Mouse (Mus musculus) thymus, postnatal 14 days (tissue): ENCODE measurements around the gene Traf3ip1.
"Not testable (repeated sequence)": the region's sequence is repeated elsewhere in the genome, so short reads cannot be mapped to it uniquely, and the experiment has no call there.

Source experiments
- DNase-seq: peaks from one replicate; pipeline ENCODE4 v3.0.0; 2021

The Traf3ip1 gene

DNA sequence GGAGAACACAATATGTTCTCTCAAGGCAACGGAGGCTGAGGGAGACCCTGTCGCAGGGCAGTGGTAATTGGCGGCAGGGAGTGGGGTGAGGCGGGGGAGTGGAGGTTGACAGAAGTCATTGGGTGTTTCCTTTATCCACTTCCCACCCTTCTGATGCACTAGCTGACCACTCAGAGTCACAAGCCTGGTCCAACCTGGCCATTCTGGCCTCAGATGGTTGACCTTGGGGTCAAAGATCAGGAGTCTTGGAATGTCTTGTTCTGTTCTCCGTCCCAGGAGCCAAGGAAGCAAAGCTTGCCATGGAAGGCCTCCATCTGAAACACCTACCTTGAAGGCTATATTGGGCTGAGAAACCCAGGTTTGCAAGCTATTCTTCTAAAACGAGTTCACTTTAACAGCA is 28.3 kb upstream of the Traf3ip1 start:
- DNase-seq: no peak

DNA sequence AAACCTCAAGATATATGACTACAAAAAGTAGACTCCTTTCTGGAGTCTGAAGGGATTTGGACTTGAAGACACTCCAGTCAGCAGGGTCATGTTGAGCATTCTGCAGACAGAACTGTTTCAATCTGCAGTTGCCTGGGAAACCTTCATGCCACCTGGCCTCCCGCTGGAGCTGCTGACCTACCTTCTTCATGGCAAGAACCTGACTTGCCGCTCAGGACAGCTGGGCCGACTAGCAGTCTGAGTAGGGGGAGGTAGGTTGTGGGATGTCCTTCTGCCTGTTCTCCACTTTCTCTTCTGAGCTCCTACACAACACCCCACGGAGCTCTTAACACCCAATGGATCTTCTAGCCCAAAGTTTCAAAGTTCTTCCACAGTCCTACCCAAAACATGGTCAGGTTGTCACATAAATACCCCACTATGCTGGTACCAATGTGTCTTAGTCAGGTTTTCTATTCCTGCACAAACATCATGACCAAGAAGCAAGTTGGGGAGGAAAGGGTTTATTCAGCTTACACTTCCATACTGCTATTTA is 24.5 kb upstream of the Traf3ip1 start:
- no peak for DNase-seq

- not testable (repeated sequence) for DNase-seq
These were observed 16.3 kb upstream of the Traf3ip1 start for GRCm38 (mm10) chr1:91478145-91478544.

GRCm38 (mm10) chr1:91478958-91479357 is 15.5 kb upstream of the Traf3ip1 start:
- DNase-seq: no peak

DNA sequence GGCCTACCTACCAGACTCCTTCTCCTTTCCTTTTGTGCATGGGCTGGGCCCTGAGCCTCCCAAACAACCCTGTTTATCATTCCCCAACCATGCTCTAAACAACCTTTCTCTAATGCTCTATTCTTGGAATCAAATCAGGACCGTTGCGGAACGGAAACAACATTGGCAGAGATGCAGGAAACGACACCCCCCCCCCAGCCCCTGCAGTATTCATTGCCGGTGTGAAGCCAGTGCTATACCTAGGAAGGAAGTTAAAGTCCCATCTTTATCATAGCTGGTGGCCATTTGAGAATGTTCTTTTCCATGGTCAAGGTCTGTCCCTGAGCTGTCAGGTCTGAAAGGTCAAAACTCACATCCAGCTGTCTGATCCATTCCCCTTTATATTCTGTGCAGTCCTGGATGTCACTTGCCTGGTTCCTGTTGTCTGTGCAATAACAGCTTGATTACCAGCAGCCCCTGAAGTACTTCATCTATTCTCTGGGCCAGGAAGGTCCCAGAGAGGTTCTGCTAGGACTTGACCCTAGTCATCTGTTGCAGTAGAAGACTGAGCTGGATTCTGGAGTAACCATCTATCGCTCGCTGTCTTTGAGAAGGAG is 11.7 kb upstream of the Traf3ip1 start:
- DNase-seq: no peak

DNA sequence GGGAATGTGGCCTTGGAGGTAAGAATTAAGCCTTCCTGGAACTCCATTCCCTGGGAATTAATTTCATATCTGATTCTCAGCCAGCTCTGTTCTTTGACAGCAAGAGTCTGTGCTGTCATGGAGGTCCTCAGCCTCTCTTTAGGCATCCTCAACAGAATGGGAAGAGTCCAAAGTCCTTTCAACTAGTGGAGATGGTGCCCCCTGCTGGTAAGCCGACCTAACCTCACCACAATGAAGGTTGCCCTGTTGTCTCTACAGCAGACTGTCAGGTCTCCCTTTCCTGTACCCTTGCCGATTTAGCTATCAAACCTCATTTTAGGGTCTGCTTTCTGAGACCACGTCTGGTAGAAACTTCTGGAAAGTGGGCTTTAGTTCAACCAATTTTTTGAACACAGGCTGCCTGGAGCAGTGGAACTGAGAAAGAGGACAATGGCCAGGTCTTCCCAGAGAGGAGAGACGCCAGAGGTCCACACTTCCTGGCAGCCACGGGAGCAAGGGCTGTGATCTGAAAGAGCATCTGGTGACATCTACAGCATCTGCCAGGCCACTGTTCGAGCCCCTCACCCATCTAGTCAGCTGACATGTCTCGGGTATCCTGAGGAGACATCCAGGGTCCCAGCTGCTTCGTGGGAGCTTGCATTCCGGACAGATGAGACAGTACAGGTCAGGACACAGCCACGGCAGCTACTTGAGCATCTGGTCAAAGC is 11.0 kb upstream of the Traf3ip1 start:
- peak; percentile 85 for DNase-seq

DNA sequence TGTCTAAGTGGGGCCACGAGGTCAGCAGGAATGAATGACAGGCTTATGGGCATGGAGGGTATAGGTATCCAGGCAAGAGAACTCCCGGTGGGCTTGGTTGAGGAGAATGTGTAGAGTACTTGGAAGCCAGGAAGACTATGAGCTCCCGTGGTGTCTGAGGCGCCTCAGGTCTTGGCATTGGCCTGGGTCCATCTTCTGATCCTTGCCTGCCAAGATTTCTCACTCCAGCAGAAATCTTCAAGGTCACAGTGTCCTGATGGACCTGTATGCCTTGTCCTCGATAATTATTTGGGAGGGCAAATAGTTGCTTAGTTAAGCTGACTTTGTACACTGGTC is 10.5 kb upstream of the Traf3ip1 start:
- DNase-seq: no peak

DNA sequence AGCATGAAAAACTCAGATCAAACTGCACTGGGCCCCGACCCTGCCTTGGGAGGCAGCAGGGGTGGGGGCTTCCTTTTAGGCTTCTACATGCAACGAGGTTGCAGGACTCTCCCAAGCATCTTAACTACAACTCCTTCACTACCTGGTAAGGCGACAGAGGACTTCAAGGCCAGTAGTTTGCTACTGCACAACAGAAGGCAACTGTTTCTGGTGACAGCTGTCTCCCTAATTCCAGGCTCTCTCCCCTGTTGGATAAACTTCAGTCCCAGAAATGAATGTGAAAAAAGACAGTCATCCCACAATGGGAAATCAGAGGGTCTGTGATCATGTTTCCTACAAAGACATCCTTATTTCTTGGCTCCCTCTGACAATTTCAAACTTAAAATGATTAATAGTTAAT is 9.0 kb upstream of the Traf3ip1 start:
- no peak for DNase-seq

- no peak for DNase-seq
These were observed 8.3 kb upstream of the Traf3ip1 start for GRCm38 (mm10) chr1:91486165-91486564.

DNA sequence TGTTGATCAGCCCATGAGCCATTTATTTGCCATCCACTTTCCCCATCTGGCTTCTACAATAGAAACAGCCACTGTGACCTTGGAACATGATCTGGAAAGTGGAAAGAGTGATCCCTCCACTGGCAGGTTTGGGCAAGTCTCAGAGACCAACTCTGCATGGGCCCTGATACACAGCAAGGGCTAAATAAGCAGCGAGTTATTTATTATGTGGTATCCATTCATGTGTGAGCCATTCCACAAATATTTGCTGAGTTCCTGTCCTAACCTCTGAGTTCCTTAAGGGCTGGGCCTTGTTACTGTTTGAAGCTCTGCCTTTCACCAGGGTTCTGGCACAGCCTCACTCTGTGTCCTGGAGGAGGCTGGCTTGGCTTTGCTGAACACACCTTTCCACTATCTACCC is 4.1 kb upstream of the Traf3ip1 start:
- DNase-seq: no peak

GRCm38 (mm10) chr1:91492740-91493139 is 1.7 kb upstream of the Traf3ip1 start:
- no peak for DNase-seq

- DNase-seq: peak; percentile 12
These were observed 509 bp upstream of the Traf3ip1 start for GRCm38 (mm10) chr1:91493938-91494337.

DNA sequence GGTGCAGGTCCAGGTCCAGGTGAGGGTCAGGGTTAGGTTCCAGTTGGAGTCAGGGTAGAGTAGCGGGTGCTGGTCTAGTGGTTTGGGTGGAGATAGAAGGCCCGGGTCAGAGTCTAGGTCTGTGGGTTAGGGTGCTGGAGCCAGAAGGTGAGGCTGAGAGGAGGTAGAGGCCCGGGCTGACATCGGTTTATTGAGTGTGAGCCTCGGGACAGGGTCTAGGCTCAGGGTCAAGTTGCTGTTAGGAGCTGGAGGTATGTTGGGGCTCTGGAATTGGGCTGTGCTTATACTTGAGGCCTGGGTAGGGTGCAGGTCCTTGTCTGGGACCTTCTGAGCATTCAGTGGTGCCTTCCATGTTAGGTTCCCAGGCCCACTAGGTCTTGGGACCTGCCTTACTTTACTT is 874 bp downstream of the Traf3ip1 start:
- DNase-seq: peak; percentile 7

DNA sequence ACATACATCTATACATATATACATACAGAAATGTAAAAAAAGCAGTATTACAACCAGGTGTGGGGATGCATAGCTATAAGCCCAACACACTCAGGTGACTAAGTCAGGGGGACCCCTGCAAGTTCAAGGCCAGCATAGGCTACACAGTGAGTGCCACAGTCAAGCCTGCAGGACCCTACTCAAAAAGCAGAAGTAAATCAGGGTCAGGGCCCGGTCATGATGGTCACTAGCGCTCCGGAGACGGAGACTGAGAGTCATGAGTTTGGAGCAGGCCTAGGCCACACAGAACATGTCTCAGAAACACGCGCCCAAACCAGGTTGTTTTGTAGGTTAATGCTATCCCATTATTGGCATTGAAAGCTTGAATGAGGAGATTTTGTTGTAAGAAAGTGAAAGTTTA is 4.1 kb downstream of the Traf3ip1 start:
- DNase-seq: no peak

DNA sequence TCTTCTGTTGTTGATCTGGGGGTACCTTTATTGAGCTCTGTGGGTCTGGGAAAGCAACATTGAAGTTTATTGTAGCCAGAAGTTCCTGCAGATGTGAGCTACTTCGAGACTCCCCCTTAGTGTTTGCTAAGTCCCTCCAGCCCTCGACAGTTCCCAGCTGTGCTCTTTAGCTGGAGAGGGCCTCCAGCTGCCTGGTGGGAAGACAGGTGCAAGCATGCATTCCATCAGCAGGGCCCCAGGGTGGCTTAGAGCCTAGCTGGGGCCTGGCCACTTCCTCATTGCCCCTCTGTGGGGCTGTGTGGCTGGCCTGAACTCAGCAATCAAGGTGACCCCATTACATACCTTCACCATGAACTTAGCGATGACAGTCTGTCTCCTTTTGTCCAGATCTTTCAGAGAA is 10.2 kb downstream of the Traf3ip1 start:
- DNase-seq: no peak

DNA sequence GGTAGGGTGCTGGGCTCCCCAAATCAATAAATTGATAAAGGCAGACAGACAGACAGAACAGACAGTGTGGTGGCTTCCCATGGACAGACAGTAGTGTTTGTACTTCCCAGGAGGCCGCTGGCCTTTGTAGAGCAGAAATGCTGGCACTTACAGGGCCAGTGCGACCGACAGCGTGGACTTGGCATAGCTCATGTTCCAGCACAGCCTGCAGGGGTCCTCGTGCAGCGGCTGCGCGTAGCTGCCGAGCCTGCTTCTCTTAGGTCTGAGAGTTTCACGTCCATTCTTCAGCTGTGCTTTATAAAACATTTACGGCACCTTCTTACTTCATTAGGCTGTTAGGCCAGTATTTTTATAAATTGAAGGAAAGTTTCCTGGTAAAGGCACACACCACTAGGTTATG is 20.5 kb downstream of the Traf3ip1 start:
- DNase-seq: no peak

DNA sequence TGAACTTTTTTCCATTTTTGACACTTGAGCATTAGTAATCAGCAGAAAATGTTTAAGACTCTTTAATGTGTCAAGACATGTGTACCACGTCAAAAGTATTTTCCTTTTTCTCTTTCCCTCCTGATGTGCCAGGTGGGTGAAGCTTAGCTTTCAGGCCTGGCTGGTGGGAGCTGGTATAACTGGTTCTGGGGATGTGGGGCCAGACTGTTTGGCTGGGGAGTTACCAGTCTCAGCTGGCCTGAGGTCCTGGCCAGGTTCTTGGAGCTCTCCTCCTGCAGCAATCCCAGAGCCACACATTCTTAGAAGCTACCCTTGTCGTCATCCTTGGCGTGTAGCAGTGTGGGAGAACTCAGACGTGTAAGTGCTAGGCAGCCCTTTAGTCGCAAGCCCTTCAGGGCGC is 21.2 kb downstream of the Traf3ip1 start:
- DNase-seq: no peak

- peak; percentile 70 for DNase-seq
These were observed 29.3 kb downstream of the Traf3ip1 start for GRCm38 (mm10) chr1:91523759-91524158.

GRCm38 (mm10) chr1:91525838-91526237 is 31.4 kb downstream of the Traf3ip1 start:
- DNase-seq: no peak

DNA sequence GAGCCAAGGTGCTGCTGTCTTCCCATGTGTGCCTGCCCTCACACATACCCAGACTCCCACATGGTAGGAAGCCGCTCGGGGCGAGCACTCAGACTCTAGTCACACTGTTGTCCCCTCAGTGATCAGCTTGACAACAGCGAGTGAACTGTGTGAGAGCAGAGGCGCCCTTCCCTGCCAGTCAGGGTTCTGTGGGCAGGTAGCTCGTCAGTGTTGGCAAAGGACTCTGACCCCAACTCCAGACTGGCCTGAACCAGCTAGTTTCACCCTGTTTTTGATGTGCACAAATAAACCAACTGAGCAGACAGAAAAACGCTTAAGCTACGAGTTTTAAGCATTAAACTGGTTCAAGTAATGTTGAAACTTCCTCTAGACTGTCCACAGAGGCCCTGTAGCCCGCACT is 35.7 kb downstream of the Traf3ip1 start:
- no peak for DNase-seq

- no peak for DNase-seq
These were observed 37.8 kb downstream of the Traf3ip1 start for GRCm38 (mm10) chr1:91532243-91532642.

DNA sequence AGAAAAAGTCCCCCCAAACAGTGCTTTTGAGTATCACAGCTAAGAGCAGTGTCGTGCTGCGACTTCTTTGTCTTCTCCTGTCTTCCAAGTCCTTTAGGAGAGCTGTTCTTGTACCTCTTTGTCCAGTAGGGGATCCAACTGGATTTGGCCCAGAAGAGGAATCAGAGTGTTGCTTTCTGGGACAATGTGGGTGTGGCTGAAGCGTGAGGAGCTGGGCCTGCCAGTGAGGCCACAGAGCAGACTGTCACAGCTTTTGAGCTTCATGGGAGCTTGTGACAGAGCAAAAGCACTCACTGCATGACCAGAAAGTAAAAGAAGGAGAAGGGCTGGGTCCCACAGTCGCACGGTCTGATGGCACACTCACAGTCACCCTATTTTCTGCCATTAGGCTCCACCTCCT is 38.4 kb downstream of the Traf3ip1 start:
- no peak for DNase-seq

GRCm38 (mm10) chr1:91533483-91533882 is 39.0 kb downstream of the Traf3ip1 start:
- DNase-seq: no peak

DNA sequence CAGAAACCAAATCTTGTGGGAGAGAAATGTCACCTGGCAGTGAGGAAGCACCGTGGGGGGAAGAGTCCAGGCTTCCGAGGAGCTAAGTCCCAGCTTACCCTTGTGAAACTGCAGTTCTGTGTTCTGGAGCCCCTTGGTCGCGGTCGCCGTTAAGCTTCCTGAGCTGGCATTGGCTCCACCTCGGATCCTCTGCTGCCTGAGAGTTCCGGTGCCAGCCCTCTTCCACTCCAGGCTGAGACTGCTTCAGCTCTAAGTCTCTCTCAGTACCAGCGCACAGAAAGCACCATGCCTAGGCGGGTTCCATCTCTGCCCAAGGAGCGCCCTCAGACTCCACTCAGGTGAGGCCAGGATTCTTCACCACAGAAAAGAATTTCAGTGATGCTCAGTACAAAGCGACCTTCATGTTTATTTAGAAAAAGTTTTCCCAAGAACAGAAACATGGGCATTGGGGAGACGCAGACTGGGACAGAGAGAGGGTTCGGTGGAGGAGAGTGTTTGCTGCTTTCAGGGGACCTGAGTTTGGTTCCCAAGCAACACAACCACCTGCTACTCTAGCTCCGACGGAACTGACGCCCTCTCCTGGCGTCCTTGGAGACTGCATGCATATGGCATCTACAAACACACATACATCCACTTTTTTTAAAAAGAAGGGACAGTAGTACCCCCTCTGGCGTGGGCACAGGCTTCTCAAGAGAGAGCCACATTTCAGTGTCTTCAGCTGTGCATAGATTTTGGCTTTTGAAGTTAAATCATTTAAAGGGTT is 39.7 kb downstream of the Traf3ip1 start:
- DNase-seq: no peak
